Mouse (Mus musculus) CH12.LX (cell line): ENCODE data around the gene Spty2d1.

Source experiments
- CHD1 ChIP-seq: IDR thresholded peaks from 2 replicates; pipeline ENCODE4 v1.6.1; 2012; ENCODE audit warnings: low read depth, low read length, improper control_type of control experiment, inconsistent platforms
- CTCF ChIP-seq, 2 experiments: IDR thresholded peaks in 1 of 2; conservative IDR thresholded peaks in 1 of 2; 2 replicates each; pipeline ENCODE4 v1.5.1; 2011 to 2012; ENCODE audit warnings: low read depth in 2 of 2, low read length in 2 of 2, improper control_type of control experiment in 1 of 2, inconsistent platforms in 1 of 2, mild to moderate bottlenecking in 1 of 2, moderate library complexity in 1 of 2
- EP300 ChIP-seq: IDR thresholded peaks from 2 replicates; pipeline ENCODE4 v1.6.1; 2011; ENCODE audit warnings: low read length, improper control_type of control experiment
- GABPA ChIP-seq: IDR thresholded peaks from 2 replicates; pipeline ENCODE4 v1.6.1; 2012; ENCODE audit warnings: low read depth, low read length, improper control_type of control experiment, inconsistent platforms; ENCODE audit not compliant: insufficient replicate concordance
- HCFC1 ChIP-seq: IDR thresholded peaks from 2 replicates; pipeline ENCODE4 v1.6.1; 2012; ENCODE audit warnings: low read depth, mild to moderate bottlenecking, inconsistent platforms, low read length, improper control_type of control experiment
- KAT2A ChIP-seq: IDR thresholded peaks from 2 replicates; pipeline ENCODE4 v1.6.1; 2012; ENCODE audit warnings: low read length, improper control_type of control experiment, inconsistent platforms; ENCODE audit not compliant: insufficient replicate concordance
- MXI1 ChIP-seq: IDR thresholded peaks from 2 replicates; pipeline ENCODE4 v1.6.1; 2011; ENCODE audit warnings: mild to moderate bottlenecking, low read depth, low read length, improper control_type of control experiment
- MYC ChIP-seq: IDR thresholded peaks from 2 replicates; pipeline ENCODE4 v1.6.1; 2011; ENCODE audit warnings: low read depth, mild to moderate bottlenecking, improper control_type of control experiment, low read length
- POLR2A ChIP-seq: IDR thresholded peaks from 2 replicates; pipeline ENCODE4 v1.6.1; 2011; ENCODE audit warnings: low read depth, mild to moderate bottlenecking, improper control_type of control experiment, low read length
- POLR2AphosphoS2 ChIP-seq: IDR thresholded peaks from 2 replicates; pipeline ENCODE4 v1.6.1; 2011; ENCODE audit warnings: low read depth, low read length, improper control_type of control experiment
- TCF12 ChIP-seq: IDR thresholded peaks from 2 replicates; pipeline ENCODE4 v1.6.1; 2014; ENCODE audit warnings: low read depth, mild to moderate bottlenecking, inconsistent platforms, low read length, improper control_type of control experiment
- ZC3H11A ChIP-seq: IDR thresholded peaks from 2 replicates; pipeline ENCODE4 v1.6.1; 2012; ENCODE audit warnings: low read depth, mild to moderate bottlenecking, inconsistent platforms, low read length, improper control_type of control experiment
- ZKSCAN1 ChIP-seq: IDR thresholded peaks from 2 replicates; pipeline ENCODE4 v1.6.1; 2012; ENCODE audit warnings: low read depth, inconsistent platforms, low read length, improper control_type of control experiment, borderline replicate concordance
- ZMIZ1 ChIP-seq: IDR thresholded peaks from 2 replicates; pipeline ENCODE4 v1.6.1; 2012; ENCODE audit warnings: low read depth, mild to moderate bottlenecking, inconsistent platforms, low read length, improper control_type of control experiment

- no peak for TF ChIP-seq HCFC1
- TF ChIP-seq CHD1: no peak
- no peak for TF ChIP-seq CTCF (conservative IDR thresholded peaks at IDR 0.05 in 1 of 2, IDR thresholded peaks at IDR 0.05 in 1 of 2; ENCODE audit: low read depth in 2 of 2, low read length in 2 of 2)
- no peak for TF ChIP-seq POLR2A
- no peak for TF ChIP-seq MYC
- no peak for TF ChIP-seq ZC3H11A
- TF ChIP-seq ZMIZ1: no peak
- no peak for TF ChIP-seq TCF12
- no peak for TF ChIP-seq KAT2A
- TF ChIP-seq ZKSCAN1: no peak
- TF ChIP-seq MXI1: no peak
- TF ChIP-seq POLR2AphosphoS2: no peak
- no peak for TF ChIP-seq GABPA
- TF ChIP-seq EP300: no peak
Measured at GRCm38 (mm10) chr7:47034785-47035384, 26.7 kb upstream of the Spty2d1 start.
